Mouse (Mus musculus) induced T-regulatory cell, adult 2 months (primary cell): Measurements from ENCODE around the gene Nop2.

Experiments
- DNase-seq: peaks from one replicate; pipeline ENCODE4 v3.0.0-alpha.2; 2012; ENCODE audit warnings: low read depth

Nop2 gene

GRCm38 (mm10) chr6:125109371-125109770, 22.3 kb upstream of the Nop2 start:
- DNase-seq, result no peak

- DNase-seq, result peak; percentile 59
Measured at GRCm38 (mm10) chr6:125110927-125111326, 20.8 kb upstream of the Nop2 start.

GRCm38 (mm10) chr6:125112553-125112952, 19.2 kb upstream of the Nop2 start:
- no peak for DNase-seq

GRCm38 (mm10) chr6:125119387-125119786, 12.3 kb upstream of the Nop2 start:
- DNase-seq, result no peak

GRCm38 (mm10) chr6:125128724-125129123, 3.0 kb upstream of the Nop2 start:
- no peak for DNase-seq

- DNase-seq, result no peak
Measured at GRCm38 (mm10) chr6:125129710-125130402, 1.9 kb upstream of the Nop2 start.

GRCm38 (mm10) chr6:125132470-125132869, 761 bp downstream of the Nop2 start:
- peak; percentile 37 for DNase-seq

GRCm38 (mm10) chr6:125137002-125137671, 5.4 kb downstream of the Nop2 start:
- peak; percentile 77 for DNase-seq

- no peak for DNase-seq
Measured at GRCm38 (mm10) chr6:125139747-125140146, 8.0 kb downstream of the Nop2 start.

GRCm38 (mm10) chr6:125142436-125142835, 10.7 kb downstream of the Nop2 start:
- DNase-seq, result no peak

GRCm38 (mm10) chr6:125143128-125143527, 11.4 kb downstream of the Nop2 start:
- DNase-seq, result no peak

- DNase-seq, result no peak
Measured at GRCm38 (mm10) chr6:125143904-125144303, 12.2 kb downstream of the Nop2 start.

- peak; percentile 94 for DNase-seq
Measured at GRCm38 (mm10) chr6:125145001-125145400, 13.3 kb downstream of the Nop2 start, which contains the start of gene Iffo1. Iffo1 (plus strand) TSS chr6:125145241.

- DNase-seq, result no peak
Measured at GRCm38 (mm10) chr6:125145479-125145951, 13.8 kb downstream of the Nop2 start.

- DNase-seq, result no peak
Measured at GRCm38 (mm10) chr6:125146148-125146547, 14.4 kb downstream of the Nop2 start.

- no peak for DNase-seq
Measured at GRCm38 (mm10) chr6:125146797-125147196, 15.1 kb downstream of the Nop2 start.

- no peak for DNase-seq
Measured at GRCm38 (mm10) chr6:125147329-125147728, 15.6 kb downstream of the Nop2 start.

GRCm38 (mm10) chr6:125148251-125148925, 16.7 kb downstream of the Nop2 start:
- DNase-seq, result no peak

GRCm38 (mm10) chr6:125148926-125149568, 17.3 kb downstream of the Nop2 start:
- no peak for DNase-seq

- DNase-seq, result no peak
Measured at GRCm38 (mm10) chr6:125149569-125149950, 17.9 kb downstream of the Nop2 start.

GRCm38 (mm10) chr6:125152212-125153017, 20.7 kb downstream of the Nop2 start:
- no peak for DNase-seq

GRCm38 (mm10) chr6:125153018-125153389, 21.3 kb downstream of the Nop2 start:
- DNase-seq, result no peak
